Mouse (Mus musculus) brain, embryonic 14.5 days (tissue): ENCODE data around the gene Susd6.

Experiments used
- CTCF ChIP-seq: fragments of 200-500 bp; IDR thresholded peaks from 2 replicates; pipeline ENCODE4 v1.5.1; 2012; ENCODE audit warnings: inconsistent platforms, mild to moderate bottlenecking, moderate library complexity, borderline replicate concordance; ENCODE audit not compliant: insufficient read depth, insufficient read length; ENCODE audit errors: extremely low read depth
- POLR2A ChIP-seq: fragments of 200-500 bp; IDR thresholded peaks from 2 replicates; pipeline ENCODE4 v1.6.1; 2012; ENCODE audit warnings: mild to moderate bottlenecking, inconsistent platforms, borderline replicate concordance; ENCODE audit not compliant: poor library complexity, insufficient read depth, insufficient read length, severe bottlenecking; ENCODE audit errors: extremely low read depth

DNA sequence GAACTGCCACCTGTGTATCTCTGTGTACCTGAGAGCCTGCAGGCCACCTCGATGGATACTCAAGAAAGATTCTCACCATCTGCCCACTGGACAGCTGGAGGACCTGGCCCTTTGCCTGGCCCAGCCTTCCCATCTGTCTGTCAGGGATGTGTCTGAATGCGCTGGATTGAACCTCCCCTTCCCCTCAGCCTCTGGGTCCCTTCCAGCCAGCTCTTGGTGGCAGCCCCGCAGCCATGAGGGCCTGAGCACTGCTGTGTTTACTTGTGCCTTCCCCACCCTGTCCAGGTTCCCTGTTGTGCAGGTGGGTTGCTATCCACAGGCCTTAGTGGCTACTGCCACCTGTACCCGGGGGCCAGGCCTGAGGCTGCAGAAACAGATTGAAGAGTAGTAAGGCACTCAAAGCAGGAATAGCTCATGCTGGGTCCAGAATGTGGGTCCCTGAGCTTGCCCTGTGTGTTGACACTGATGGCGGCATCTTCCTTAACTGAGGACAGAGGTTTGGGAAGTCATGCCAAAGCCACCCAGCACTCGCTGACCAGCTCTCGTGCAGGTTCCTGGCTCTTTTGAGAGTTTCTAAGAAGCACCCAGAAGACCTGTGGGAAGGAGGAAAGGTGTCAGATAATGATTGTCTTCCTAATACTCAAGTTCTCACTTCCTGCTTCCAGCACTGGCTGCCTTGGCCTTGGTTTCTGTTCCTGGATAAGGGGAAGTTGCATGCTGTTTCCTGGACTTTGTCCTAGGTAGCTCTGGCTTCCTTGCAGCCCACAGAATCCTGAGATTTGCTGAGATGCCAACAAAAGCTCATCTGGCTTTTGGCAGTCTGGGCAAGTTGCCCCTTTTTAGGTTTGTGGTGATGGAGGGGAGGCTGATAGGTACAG, 87.1 kb downstream of the Susd6 start:
- TF ChIP-seq CTCF (no peak), POLR2A (no peak)
